Mouse (Mus musculus): ENCODE data around the gene Wfdc3. TPM values are rescaled to one million over a fixed set of nuclear protein-coding genes. Genes with fewer than 3 reads are reported as not detected.
"Not testable (repeated sequence)": the region's sequence is repeated elsewhere in the genome, so short reads cannot be mapped to it uniquely, and the experiment has no call there.

Gene Wfdc3
- polyA plus RNA-seq, 1 experiment from 2014 or later, result 0.44 TPM

GRCm38 (mm10) chr2:164731719-164732118 lies 14.0 kb downstream of the Wfdc3 start:
- Histone ChIP-seq H3K4me3 (no peak overlapping the region), H3K4me2 (replicated peaks) (no peak overlapping the region), H3K9ac (no peak overlapping the region), H3K36me3 (no peaks in the 10 kb centered on the region), H3K4me1 (no peaks in the 10 kb centered on the region), H3K27ac (no peak overlapping the region), H3K9me3 (no peaks in the 10 kb centered on the region), H3K27me3 (replicated peaks) (no peaks in the 10 kb centered on the region)
- no peak for ATAC-seq (ENCODE audit: low FRiP score, low read depth)
- 82% methylated on average over 5 of the region's 5 CpGs for WGBS

GRCm38 (mm10) chr2:164725895-164726619 lies 19.7 kb downstream of the Wfdc3 start:
- Histone ChIP-seq H3K9ac (no peak overlapping the region), H3K4me2 (replicated peaks) (no peak overlapping the region), H3K36me3 (no peaks in the 10 kb centered on the region), H3K9me3 (no peaks in the 10 kb centered on the region), H3K27me3 (replicated peaks) (no peaks in the 10 kb centered on the region), H3K27ac (no peak overlapping the region), H3K4me1 (no peaks in the 10 kb centered on the region), H3K4me3 (no peak overlapping the region)
- no peak for ATAC-seq (ENCODE audit: low FRiP score, low read depth)
- 32% methylated on average over 6 of the region's 6 CpGs for WGBS

GRCm38 (mm10) chr2:164723276-164723675 lies 22.5 kb downstream of the Wfdc3 start:
- Histone ChIP-seq H3K36me3 (no peaks in the 10 kb centered on the region), H3K4me2 (replicated peaks) (no peak overlapping the region), H3K27me3 (replicated peaks) (no peaks in the 10 kb centered on the region), H3K4me3 (no peak overlapping the region), H3K4me1 (no peaks in the 10 kb centered on the region), H3K9me3 (no peaks in the 10 kb centered on the region), H3K9ac (no peak overlapping the region), H3K27ac (no peak overlapping the region)
- no peak for ATAC-seq (ENCODE audit: low FRiP score, low read depth)
- 70% methylated on average over 4 of the region's 4 CpGs for WGBS

GRCm38 (mm10) chr2:164716194-164716786 lies 29.4 kb downstream of the Wfdc3 start:
- H3K9ac ChIP-seq; H3K27me3 ChIP-seq (replicated peaks); H3K4me2 ChIP-seq (replicated peaks); H3K9me3 ChIP-seq; H3K4me1 ChIP-seq; ATAC-seq (ENCODE audit: low FRiP score, low read depth); H3K4me3 ChIP-seq; H3K27ac ChIP-seq; H3K36me3 ChIP-seq: not testable (repeated sequence)
- 92% methylated on average over 23 of the region's 23 CpGs for WGBS

DNA sequence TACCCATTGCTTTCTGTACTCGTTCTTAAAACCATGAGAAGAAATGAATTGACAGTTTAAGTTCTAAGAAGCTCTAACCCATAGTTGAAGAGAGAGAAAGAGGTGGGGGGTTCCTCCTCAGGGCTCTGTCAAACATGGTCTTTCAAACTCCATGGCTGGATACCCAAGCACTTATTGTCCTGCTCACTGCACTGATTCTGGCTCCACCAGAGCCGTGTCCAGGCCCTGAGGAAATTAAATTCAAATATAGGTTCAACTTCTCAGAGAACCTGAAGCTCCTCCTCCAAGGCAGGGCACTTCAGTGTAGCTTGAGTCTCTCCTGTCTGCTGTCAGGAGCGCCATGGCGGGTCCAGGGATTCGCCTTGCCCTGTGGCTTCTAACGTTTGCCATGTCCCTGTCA lies 30.7 kb downstream of the Wfdc3 start, which contains the start of gene Spint5:
TSS of gene Spint5 (plus strand) at position 301 of the 400 bp plus-strand sequence.
- ATAC-seq (ENCODE audit: low FRiP score, low read depth), result no peak
- no peak within 1 kb of the TSS for H3K27ac ChIP-seq
- no peaks in the 10 kb centered on the region for H3K4me1 ChIP-seq
- no peak within 1 kb of the TSS for H3K9ac ChIP-seq
- H3K9me3 ChIP-seq, result no peaks in the 10 kb centered on the region
- H3K4me3 ChIP-seq, result no peak within 1 kb of the TSS
- H3K4me2 ChIP-seq (replicated peaks), result no peak within 1 kb of the TSS
- no peaks in the 10 kb centered on the region for H3K36me3 ChIP-seq
- 81% methylated on average over 6 of the region's 6 CpGs for WGBS
- no peaks in the 10 kb centered on the region for H3K27me3 ChIP-seq (replicated peaks)

DNA sequence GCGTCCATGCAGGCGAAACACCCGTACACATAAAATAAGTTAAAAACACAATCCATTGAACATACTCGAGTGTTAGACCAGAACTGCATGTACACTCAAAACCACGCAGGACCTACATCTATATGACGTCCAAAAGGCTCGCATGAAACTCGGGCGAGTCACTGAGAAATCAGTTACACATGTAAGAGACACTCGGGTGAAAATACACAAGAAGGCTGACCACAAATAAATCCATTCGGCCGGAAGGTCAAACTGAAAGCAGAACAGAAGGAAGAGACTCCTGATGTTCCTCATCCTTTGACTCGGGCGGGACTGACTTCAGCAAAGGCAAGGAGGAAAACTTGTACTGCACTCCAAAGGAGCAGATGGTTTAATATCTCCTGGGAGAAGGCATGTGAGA lies 39.7 kb downstream of the Wfdc3 start:
- H3K4me3 ChIP-seq, result no peak overlapping the region
- no peak for ATAC-seq (ENCODE audit: low FRiP score, low read depth)
- H3K4me1 ChIP-seq, result no peaks in the 10 kb centered on the region
- no peak overlapping the region for H3K27ac ChIP-seq
- no peaks in the 10 kb centered on the region for H3K36me3 ChIP-seq
- WGBS, result 91% methylated on average over 14 of the region's 14 CpGs
- no peak overlapping the region for H3K9ac ChIP-seq
- H3K27me3 ChIP-seq (replicated peaks), result no peaks in the 10 kb centered on the region
- no peaks in the 10 kb centered on the region for H3K9me3 ChIP-seq
- H3K4me2 ChIP-seq (replicated peaks), result no peak overlapping the region

- no peak overlapping the region for H3K4me3 ChIP-seq
- H3K4me2 ChIP-seq (replicated peaks), result no peak overlapping the region
- H3K36me3 ChIP-seq, result no peaks in the 10 kb centered on the region
- H3K9me3 ChIP-seq, result no peaks in the 10 kb centered on the region
- no peak overlapping the region for H3K9ac ChIP-seq
- H3K27ac ChIP-seq, result no peak overlapping the region
- H3K27me3 ChIP-seq (replicated peaks), result no peaks in the 10 kb centered on the region
- ATAC-seq (ENCODE audit: low FRiP score, low read depth), result no peak
- WGBS, result 92% methylated on average over 6 of the region's 6 CpGs
- H3K4me1 ChIP-seq, result no peaks in the 10 kb centered on the region
Measured at GRCm38 (mm10) chr2:164705328-164705727, 40.4 kb downstream of the Wfdc3 start.

GRCm38 (mm10) chr2:164704235-164704634 lies 41.5 kb downstream of the Wfdc3 start:
- H3K4me3 ChIP-seq, result no peak overlapping the region
- no peak overlapping the region for H3K27ac ChIP-seq
- WGBS, result 84% methylated on average over 5 of the region's 5 CpGs
- no peaks in the 10 kb centered on the region for H3K9me3 ChIP-seq
- ATAC-seq (ENCODE audit: low FRiP score, low read depth), result no peak
- H3K36me3 ChIP-seq, result no peaks in the 10 kb centered on the region
- no peaks in the 10 kb centered on the region for H3K27me3 ChIP-seq (replicated peaks)
- no peak overlapping the region for H3K4me2 ChIP-seq (replicated peaks)
- H3K9ac ChIP-seq, result no peak overlapping the region
- no peaks in the 10 kb centered on the region for H3K4me1 ChIP-seq

- H3K4me1 ChIP-seq, result no peaks in the 10 kb centered on the region
- no peaks in the 10 kb centered on the region for H3K36me3 ChIP-seq
- no peaks in the 10 kb centered on the region for H3K9me3 ChIP-seq
- no peak overlapping the region for H3K9ac ChIP-seq
- ATAC-seq (ENCODE audit: low FRiP score, low read depth), result no peak
- H3K4me2 ChIP-seq (replicated peaks), result no peak overlapping the region
- no peak overlapping the region for H3K4me3 ChIP-seq
- H3K27me3 ChIP-seq (replicated peaks), result no peaks in the 10 kb centered on the region
- 89% methylated on average over 5 of the region's 5 CpGs for WGBS
- no peak overlapping the region for H3K27ac ChIP-seq
Measured at GRCm38 (mm10) chr2:164701761-164702160, 44.0 kb downstream of the Wfdc3 start.

- ATAC-seq (ENCODE audit: low FRiP score, low read depth), result no peak
- 85% methylated on average over 5 of the region's 5 CpGs for WGBS
Measured at GRCm38 (mm10) chr2:164700959-164701358, 44.8 kb downstream of the Wfdc3 start.

GRCm38 (mm10) chr2:164698201-164698600 lies 47.5 kb downstream of the Wfdc3 start, which contains the start of gene Spint4:
Spint4 (plus strand) TSS chr2:164698501.
- no peaks in the 10 kb centered on the region for H3K36me3 ChIP-seq
- H3K9me3 ChIP-seq, result no peaks in the 10 kb centered on the region
- no peaks in the 10 kb centered on the region for H3K27me3 ChIP-seq (replicated peaks)
- H3K27ac ChIP-seq, result no peak within 1 kb of the TSS
- no peak for ATAC-seq (ENCODE audit: low FRiP score, low read depth)
- no peak within 1 kb of the TSS for H3K4me3 ChIP-seq
- H3K4me2 ChIP-seq (replicated peaks), result no peak within 1 kb of the TSS
- H3K9ac ChIP-seq, result no peak within 1 kb of the TSS
- WGBS, result 74% methylated on average over 4 of the region's 4 CpGs
- no peaks in the 10 kb centered on the region for H3K4me1 ChIP-seq

More at GRCm38 (mm10) chr2:164700959-164701358, 44.8 kb downstream of the Wfdc3 start:
- H3K27ac ChIP-seq, result no peak overlapping the region
- H3K36me3 ChIP-seq, result no peaks in the 10 kb centered on the region
- no peak overlapping the region for H3K4me2 ChIP-seq (replicated peaks)
- no peak overlapping the region for H3K9ac ChIP-seq
- H3K27me3 ChIP-seq (replicated peaks), result no peaks in the 10 kb centered on the region
- H3K4me3 ChIP-seq, result no peak overlapping the region
- no peaks in the 10 kb centered on the region for H3K9me3 ChIP-seq
- H3K4me1 ChIP-seq, result no peaks in the 10 kb centered on the region

GRCm38 (mm10) chr2:164684807-164685206 lies 60.9 kb downstream of the Wfdc3 start, which contains the start of gene Wfdc13:
Wfdc13 (plus strand) TSS chr2:164685107.
- H3K4me1 ChIP-seq, result no peaks in the 10 kb centered on the region
- no peaks in the 10 kb centered on the region for H3K36me3 ChIP-seq
- H3K9me3 ChIP-seq, result no peaks in the 10 kb centered on the region
- no peaks in the 10 kb centered on the region for H3K27me3 ChIP-seq (replicated peaks)
- H3K4me3 ChIP-seq, result no peak within 1 kb of the TSS
- H3K27ac ChIP-seq, result no peak within 1 kb of the TSS
- no peak within 1 kb of the TSS for H3K9ac ChIP-seq
- WGBS, result 65% methylated on average over 3 of the region's 3 CpGs
- H3K4me2 ChIP-seq (replicated peaks), result no peak within 1 kb of the TSS
- ATAC-seq (ENCODE audit: low FRiP score, low read depth), result no peak
